Mouse (Mus musculus) CH12.LX (cell line): ENCODE measurements around the gene Pdcd1lg2. TPM values are rescaled to one million over a fixed set of nuclear protein-coding genes. Genes with fewer than 3 reads are reported as not detected.

Experiments
- DNase-seq: peaks from one replicate; pipeline ENCODE4 v3.0.0-alpha.2; 2013; ENCODE audit errors: extremely low read depth
- H3K27ac ChIP-seq: 2 replicates; pipeline ENCODE4 v1.5.1; 2012; ENCODE audit warnings: low read depth, mild to moderate bottlenecking, control low read depth, moderate library complexity; ENCODE audit not compliant: insufficient read depth
- H3K27me3 ChIP-seq: replicated peaks from 2 replicates; pipeline ENCODE3; 2012; ENCODE audit warnings: inconsistent platforms
- H3K36me3 ChIP-seq, 2 experiments: replicated peaks in 1 of 2; 2 replicates each; pipeline versions ENCODE3 to v1.6.1; 2012; ENCODE audit warnings: inconsistent platforms in 1 of 2, low read length in 1 of 2, mild to moderate bottlenecking in 1 of 2, mixed read lengths in 1 of 2, moderate library complexity in 1 of 2; ENCODE audit not compliant: control insufficient read depth in 1 of 2, insufficient read depth in 1 of 2
- H3K4me1 ChIP-seq, 2 experiments: 2 replicates each; pipeline ENCODE4 v1.6.1; 2012; ENCODE audit warnings: inconsistent platforms in 1 of 2, moderate library complexity in 1 of 2; ENCODE audit not compliant: insufficient read depth in 2 of 2, control insufficient read depth in 1 of 2
- H3K4me2 ChIP-seq: 2 replicates; pipeline ENCODE4 v1.6.1; 2012; ENCODE audit warnings: low read depth, mild to moderate bottlenecking, control low read depth; ENCODE audit not compliant: poor library complexity, insufficient read depth, severe bottlenecking
- H3K4me3 ChIP-seq, 3 experiments: fragments of 150-350 bp in 1 of 3; sonication (generic) in 1 of 3; replicated peaks in 1 of 3; 2 replicates each; pipeline versions ENCODE3 to v1.5.1; 2011 to 2012; ENCODE audit warnings: low read depth in 2 of 3, low read length in 2 of 3, mild to moderate bottlenecking in 2 of 3, moderate library complexity in 2 of 3, control low read depth in 1 of 3, improper control_type of control experiment in 1 of 3, inconsistent platforms in 1 of 3, mixed read lengths in 1 of 3; ENCODE audit not compliant: poor library complexity in 1 of 3
- H3K79me2 ChIP-seq: replicated peaks from 2 replicates; pipeline ENCODE4 v1.6.1; 2012; ENCODE audit warnings: mild to moderate bottlenecking, moderate library complexity; ENCODE audit not compliant: control insufficient read depth, poor library complexity, insufficient read depth, severe bottlenecking; ENCODE audit errors: extremely low read depth
- H3K9ac ChIP-seq: 2 replicates; pipeline ENCODE4 v1.6.1; 2012; ENCODE audit warnings: low read depth, mild to moderate bottlenecking, control low read depth, moderate library complexity; ENCODE audit not compliant: insufficient read depth
- H3K9me3 ChIP-seq: replicated peaks from 2 replicates; pipeline ENCODE3; 2012; ENCODE audit warnings: low read length, inconsistent platforms, mixed read lengths
- BHLHE40 ChIP-seq: IDR thresholded peaks from 2 replicates; pipeline ENCODE4 v1.6.1; 2011; ENCODE audit warnings: mild to moderate bottlenecking, low read depth, low read length, improper control_type of control experiment
- CHD1 ChIP-seq: IDR thresholded peaks from 2 replicates; pipeline ENCODE4 v1.6.1; 2012; ENCODE audit warnings: low read depth, low read length, improper control_type of control experiment, inconsistent platforms
- CHD2 ChIP-seq: IDR thresholded peaks from 2 replicates; pipeline ENCODE4 v1.6.1; 2011; ENCODE audit warnings: low read length, improper control_type of control experiment
- CTCF ChIP-seq, 2 experiments: IDR thresholded peaks in 1 of 2; conservative IDR thresholded peaks in 1 of 2; 2 replicates each; pipeline ENCODE4 v1.5.1; 2011 to 2012; ENCODE audit warnings: low read depth in 2 of 2, low read length in 2 of 2, improper control_type of control experiment in 1 of 2, inconsistent platforms in 1 of 2, mild to moderate bottlenecking in 1 of 2, moderate library complexity in 1 of 2
- E2F4 ChIP-seq: IDR thresholded peaks from 2 replicates; pipeline ENCODE4 v1.6.1; 2011; ENCODE audit warnings: low read depth, low read length, improper control_type of control experiment; ENCODE audit not compliant: insufficient replicate concordance
- ELF1 ChIP-seq: IDR thresholded peaks from 2 replicates; pipeline ENCODE4 v1.6.1; 2014; ENCODE audit warnings: low read depth, mild to moderate bottlenecking, inconsistent platforms, low read length, improper control_type of control experiment
- EP300 ChIP-seq: IDR thresholded peaks from 2 replicates; pipeline ENCODE4 v1.6.1; 2011; ENCODE audit warnings: low read length, improper control_type of control experiment
- ETS1 ChIP-seq: conservative IDR thresholded peaks from 2 replicates; pipeline ENCODE4 v1.6.1; 2012; ENCODE audit warnings: low read depth, mild to moderate bottlenecking, inconsistent platforms, low read length, improper control_type of control experiment, moderate library complexity
- GABPA ChIP-seq: IDR thresholded peaks from 2 replicates; pipeline ENCODE4 v1.6.1; 2012; ENCODE audit warnings: low read depth, low read length, improper control_type of control experiment, inconsistent platforms; ENCODE audit not compliant: insufficient replicate concordance
- HCFC1 ChIP-seq: IDR thresholded peaks from 2 replicates; pipeline ENCODE4 v1.6.1; 2012; ENCODE audit warnings: low read depth, mild to moderate bottlenecking, inconsistent platforms, low read length, improper control_type of control experiment
- IRF4 ChIP-seq: IDR thresholded peaks from 2 replicates; pipeline ENCODE4 v1.6.1; 2014; ENCODE audit warnings: low read depth, mild to moderate bottlenecking, inconsistent platforms, low read length, improper control_type of control experiment
- JUN ChIP-seq: IDR thresholded peaks from 2 replicates; pipeline ENCODE4 v1.6.1; 2011; ENCODE audit warnings: low read depth, mild to moderate bottlenecking, low read length, improper control_type of control experiment, moderate library complexity; ENCODE audit not compliant: insufficient read depth
- JUND ChIP-seq: conservative IDR thresholded peaks from 2 replicates; pipeline ENCODE4 v1.6.1; 2011; ENCODE audit warnings: low read depth, low read length, improper control_type of control experiment
- KAT2A ChIP-seq: IDR thresholded peaks from 2 replicates; pipeline ENCODE4 v1.6.1; 2012; ENCODE audit warnings: low read length, improper control_type of control experiment, inconsistent platforms; ENCODE audit not compliant: insufficient replicate concordance
- MAFK ChIP-seq: IDR thresholded peaks from 2 replicates; pipeline ENCODE4 v1.6.1; 2011; ENCODE audit warnings: low read length, improper control_type of control experiment; ENCODE audit not compliant: insufficient replicate concordance
- MAX ChIP-seq: IDR thresholded peaks from 2 replicates; pipeline ENCODE4 v1.6.1; 2011; ENCODE audit warnings: low read length, improper control_type of control experiment
- MAZ ChIP-seq: IDR thresholded peaks from 2 replicates; pipeline ENCODE4 v1.6.1; 2012; ENCODE audit warnings: low read depth, mild to moderate bottlenecking, inconsistent platforms, low read length, improper control_type of control experiment, moderate library complexity
- MEF2A ChIP-seq: IDR thresholded peaks from 2 replicates; pipeline ENCODE4 v1.6.1; 2014; ENCODE audit warnings: low read depth, mild to moderate bottlenecking, inconsistent platforms, low read length, improper control_type of control experiment, borderline replicate concordance
- MXI1 ChIP-seq: IDR thresholded peaks from 2 replicates; pipeline ENCODE4 v1.6.1; 2011; ENCODE audit warnings: mild to moderate bottlenecking, low read depth, low read length, improper control_type of control experiment
- MYC ChIP-seq: IDR thresholded peaks from 2 replicates; pipeline ENCODE4 v1.6.1; 2011; ENCODE audit warnings: low read depth, mild to moderate bottlenecking, improper control_type of control experiment, low read length
- NELFE ChIP-seq: IDR thresholded peaks from 2 replicates; pipeline ENCODE4 v1.6.1; 2011; ENCODE audit warnings: low read depth, low read length, improper control_type of control experiment
- NRF1 ChIP-seq: IDR thresholded peaks from 2 replicates; pipeline ENCODE4 v1.6.1; 2014; ENCODE audit warnings: low read depth, mild to moderate bottlenecking, inconsistent platforms, low read length, improper control_type of control experiment, moderate library complexity
- PAX5 ChIP-seq: IDR thresholded peaks from 2 replicates; pipeline ENCODE4 v1.6.1; 2012; ENCODE audit warnings: low read length, inconsistent platforms, mixed read lengths
- POLR2A ChIP-seq: IDR thresholded peaks from 2 replicates; pipeline ENCODE4 v1.6.1; 2011; ENCODE audit warnings: low read depth, mild to moderate bottlenecking, improper control_type of control experiment, low read length
- POLR2AphosphoS2 ChIP-seq: IDR thresholded peaks from 2 replicates; pipeline ENCODE4 v1.6.1; 2011; ENCODE audit warnings: low read depth, low read length, improper control_type of control experiment
- RAD21 ChIP-seq: IDR thresholded peaks from 2 replicates; pipeline ENCODE4 v1.6.1; 2011; ENCODE audit warnings: low read depth, mild to moderate bottlenecking, low read length, improper control_type of control experiment, moderate library complexity
- RCOR1 ChIP-seq: conservative IDR thresholded peaks from 2 replicates; pipeline ENCODE4 v1.6.1; 2012; ENCODE audit warnings: low read depth, mild to moderate bottlenecking, inconsistent platforms, low read length, improper control_type of control experiment
- SIN3A ChIP-seq: IDR thresholded peaks from 2 replicates; pipeline ENCODE4 v1.6.1; 2012; ENCODE audit warnings: low read length, improper control_type of control experiment, inconsistent platforms
- SMC3 ChIP-seq: IDR thresholded peaks from 2 replicates; pipeline ENCODE4 v1.6.1; 2011; ENCODE audit warnings: low read depth, low read length, improper control_type of control experiment
- TBP ChIP-seq: conservative IDR thresholded peaks from 2 replicates; pipeline ENCODE4 v1.6.1; 2011; ENCODE audit warnings: low read depth, low read length, improper control_type of control experiment
- TCF12 ChIP-seq: IDR thresholded peaks from 2 replicates; pipeline ENCODE4 v1.6.1; 2014; ENCODE audit warnings: low read depth, mild to moderate bottlenecking, inconsistent platforms, low read length, improper control_type of control experiment
- UBTF ChIP-seq: IDR thresholded peaks from 2 replicates; pipeline ENCODE4 v1.6.1; 2012; ENCODE audit warnings: low read depth, mild to moderate bottlenecking, inconsistent platforms, low read length, improper control_type of control experiment, moderate library complexity
- USF1 ChIP-seq: IDR thresholded peaks from 2 replicates; pipeline ENCODE4 v1.6.1; 2014; ENCODE audit warnings: low read depth, mild to moderate bottlenecking, inconsistent platforms, low read length, improper control_type of control experiment
- USF2 ChIP-seq: conservative IDR thresholded peaks from 2 replicates; pipeline ENCODE4 v1.6.1; 2011; ENCODE audit warnings: low read depth, low read length, improper control_type of control experiment
- ZC3H11A ChIP-seq: IDR thresholded peaks from 2 replicates; pipeline ENCODE4 v1.6.1; 2012; ENCODE audit warnings: low read depth, mild to moderate bottlenecking, inconsistent platforms, low read length, improper control_type of control experiment
- ZKSCAN1 ChIP-seq: IDR thresholded peaks from 2 replicates; pipeline ENCODE4 v1.6.1; 2012; ENCODE audit warnings: low read depth, inconsistent platforms, low read length, improper control_type of control experiment, borderline replicate concordance
- ZMIZ1 ChIP-seq: IDR thresholded peaks from 2 replicates; pipeline ENCODE4 v1.6.1; 2012; ENCODE audit warnings: low read depth, mild to moderate bottlenecking, inconsistent platforms, low read length, improper control_type of control experiment
- ZNF384 ChIP-seq: IDR thresholded peaks from 2 replicates; pipeline ENCODE4 v1.6.1; 2012; ENCODE audit warnings: low read depth, low read length, improper control_type of control experiment, inconsistent platforms
- dilution Hi-C: fragments of 300-500 bp; cut with MboI; formaldehyde crosslinking; loops from 2 replicates; pipeline ENCODE4 v1.14.3; 2020; ENCODE audit warnings: low sequenced_read_pairs; ENCODE audit not compliant: extremely low pct_unique_long_range_greater_than_20kb, extremely low pct_ligation_motif_present
- in situ Hi-C: fragments of 300-500 bp; cut with MboI; formaldehyde crosslinking; loops from 3 replicates; pipeline ENCODE4 v1.14.3; 2019; ENCODE audit warnings: low sequenced_read_pairs, low pct_ligation_motif_present, low pct_unique_long_range_greater_than_20kb, mixed read lengths
- polyA plus RNA-seq: library from polyadenylated mRNA; unstranded; fragments of >175 nt; gene quantifications from 2 replicates; pipeline ENCODE4 v1.2.1, GENCODE M21; 2012; ENCODE audit warnings: low read depth; ENCODE audit not compliant: insufficient read length
- total RNA-seq, 2 experiments: library from RNA; depleted of rRNA; stranded (reverse); fragments of 300-350 nt in 1 of 2; fragments of >200 nt in 1 of 2; gene quantifications; 2 replicates each; pipeline ENCODE4 v1.2.3; 2012 to 2014

Gene Pdcd1lg2
- total and polyA plus RNA-seq, 3 experiments = 1.4 to 5.5 (median 1.7) TPM

DNA sequence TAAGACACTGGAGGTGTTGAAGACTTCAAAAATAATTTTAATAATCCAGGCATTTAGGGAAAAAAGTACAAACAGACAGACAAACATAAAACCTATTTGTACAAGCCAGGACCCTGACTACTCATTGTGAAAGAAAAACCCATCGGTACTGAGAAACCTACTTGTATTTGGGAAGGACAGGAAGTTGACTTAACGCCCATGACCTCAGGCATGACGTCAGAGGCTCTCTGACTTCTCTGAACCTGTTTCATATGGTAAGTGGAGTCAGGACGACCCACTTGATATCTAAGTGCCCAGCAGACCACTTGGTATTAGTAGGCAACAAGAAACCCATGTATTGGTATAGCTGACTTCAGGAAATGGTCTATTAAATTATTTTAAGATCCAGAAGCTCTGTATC lies 19.4 kb upstream of the Pdcd1lg2 start:
- TF ChIP-seq POLR2A (no peak), E2F4 (no peak), BHLHE40 (no peak), SMC3 (no peak), JUN (peak; percentile 83), USF1 (no peak), MXI1 (no peak), POLR2AphosphoS2 (no peak), ZNF384 (no peak), MAZ (no peak), ZMIZ1 (no peak), ZC3H11A (no peak), HCFC1 (no peak), CHD1 (no peak), ZKSCAN1 (no peak), GABPA (peak; percentile 16; the same call in 1 of the 2 replicates), KAT2A (no peak), TBP (0 out of 2 replicates have a peak, but pooled peaks have one; percentile 36), MAFK (no peak), CHD2 (no peak), RCOR1 (no peak), ELF1 (no peak), EP300 (peak; percentile 64; the same call in 1 of the 2 replicates), MAX (no peak), MYC (no peak), NRF1 (no peak), MEF2A (no peak), PAX5 (no peak), ETS1 (peak; percentile 77), JUND (peak; percentile 86), CTCF (conservative IDR thresholded peaks at IDR 0.05 in 1 of 2, IDR thresholded peaks at IDR 0.05 in 1 of 2; ENCODE audit: low read depth in 2 of 2, low read length in 2 of 2) (no peak), TCF12 (no peak), IRF4 (peak; percentile 85), UBTF (no peak), RAD21 (no peak), USF2 (no peak), SIN3A (no peak), NELFE (no peak)
- no peak overlapping the region for H3K4me3 ChIP-seq
- in situ Hi-C loops = no loop called here
- peaks cover 16 to 20% of the 10 kb centered on the region in 2 experiments for H3K36me3 ChIP-seq
- dilution Hi-C loops = no loop called here
- H3K9ac ChIP-seq = peak overlapping the region; percentile 35; the same call in 1 of the 2 replicates
- no peaks in the 10 kb centered on the region for H3K27me3 ChIP-seq
- no peak overlapping the region for H3K27ac ChIP-seq
- DNase-seq = peak; percentile 61
- H3K4me1 ChIP-seq = peaks cover 7 to 29% of the 10 kb centered on the region in 2 experiments
- H3K9me3 ChIP-seq = no peaks in the 10 kb centered on the region
- peak overlapping the region; percentile 22; the same call in 1 of the 2 replicates for H3K4me2 ChIP-seq
- no peaks in the 10 kb centered on the region for H3K79me2 ChIP-seq
